Mouse (Mus musculus): ENCODE results near the gene Satl1. TPM values are rescaled to one million over a fixed set of nuclear protein-coding genes. Genes with fewer than 3 reads are reported as not detected.

Gene Satl1
- polyA plus RNA-seq, 1 experiment from 2014 or later: not detected

- H3K36me3 ChIP-seq (ENCODE audit: control insufficient read depth, insufficient read depth, low read length): no peaks in the 10 kb centered on the region
- H3K9ac ChIP-seq (ENCODE audit: low read length): no peak overlapping the region
- no peaks in the 10 kb centered on the region for H3K9me3 ChIP-seq (ENCODE audit: control insufficient read depth, low read length)
- no peaks in the 10 kb centered on the region for H3K27me3 ChIP-seq (ENCODE audit: control insufficient read depth, insufficient read depth, low read length)
- H3K4me3 ChIP-seq (ENCODE audit: low read depth, low read length): no peak overlapping the region
- 35% methylated on average over 4 of the region's 4 CpGs for WGBS
- DNase-seq (ENCODE audit: low spot score): no peak
- TF ChIP-seq CTCF (IDR thresholded peaks at IDR 0.05; ENCODE audit: low read depth) (peak; percentile 53), EP300 (optimal IDR thresholded peaks at IDR 0.05) (no peak)
- no peak overlapping the region for H3K27ac ChIP-seq (replicated peaks)
- no peaks in the 10 kb centered on the region for H3K4me1 ChIP-seq (replicated peaks; ENCODE audit: control insufficient read depth, insufficient read depth)
- ATAC-seq (ENCODE audit: low FRiP score, low TSS enrichment): no peak
- no peak overlapping the region for H3K4me2 ChIP-seq (replicated peaks; ENCODE audit: low read depth)
These were observed 38.2 kb downstream of the Satl1 start for GRCm38 (mm10) chrX:112368426-112368825.

GRCm38 (mm10) chrX:112348395-112348791 lies 58.2 kb downstream of the Satl1 start:
- Histone ChIP-seq H3K27me3 (ENCODE audit: control insufficient read depth, insufficient read depth, low read length) (no peaks in the 10 kb centered on the region), H3K36me3 (ENCODE audit: control insufficient read depth, insufficient read depth, low read length) (no peaks in the 10 kb centered on the region), H3K4me1 (replicated peaks; ENCODE audit: control insufficient read depth, insufficient read depth) (no peaks in the 10 kb centered on the region), H3K4me2 (replicated peaks; ENCODE audit: low read depth) (no peak overlapping the region), H3K27ac (replicated peaks) (no peak overlapping the region), H3K4me3 (ENCODE audit: low read depth, low read length) (no peak overlapping the region), H3K9me3 (ENCODE audit: control insufficient read depth, low read length) (no peaks in the 10 kb centered on the region), H3K9ac (ENCODE audit: low read length) (no peak overlapping the region)
- TF ChIP-seq CTCF (IDR thresholded peaks at IDR 0.05; ENCODE audit: low read depth) (peak; percentile 73), EP300 (optimal IDR thresholded peaks at IDR 0.05) (no peak)
- DNase-seq (ENCODE audit: low spot score): no peak
- 38% methylated on average over 3 of the region's 3 CpGs for WGBS
- no peak for ATAC-seq (ENCODE audit: low FRiP score, low TSS enrichment)

GRCm38 (mm10) chrX:112347467-112348394 lies 58.8 kb downstream of the Satl1 start:
- no peaks in the 10 kb centered on the region for H3K4me1 ChIP-seq (replicated peaks; ENCODE audit: control insufficient read depth, insufficient read depth)
- H3K27ac ChIP-seq (replicated peaks): no peak overlapping the region
- no peak overlapping the region for H3K4me3 ChIP-seq (ENCODE audit: low read depth, low read length)
- H3K4me2 ChIP-seq (replicated peaks; ENCODE audit: low read depth): no peak overlapping the region
- 71% methylated on average over 4 of the region's 4 CpGs for WGBS
- TF ChIP-seq CTCF (IDR thresholded peaks at IDR 0.05; ENCODE audit: low read depth) (peak; percentile 36), EP300 (optimal IDR thresholded peaks at IDR 0.05) (no peak)
- no peak for ATAC-seq (ENCODE audit: low FRiP score, low TSS enrichment)
- no peak for DNase-seq (ENCODE audit: low spot score)
- H3K27me3 ChIP-seq (ENCODE audit: control insufficient read depth, insufficient read depth, low read length): no peaks in the 10 kb centered on the region
- no peaks in the 10 kb centered on the region for H3K36me3 ChIP-seq (ENCODE audit: control insufficient read depth, insufficient read depth, low read length)
- H3K9ac ChIP-seq (ENCODE audit: low read length): no peak overlapping the region
- no peaks in the 10 kb centered on the region for H3K9me3 ChIP-seq (ENCODE audit: control insufficient read depth, low read length)

- Histone ChIP-seq H3K4me3 (ENCODE audit: low read depth, low read length) (no peak overlapping the region), H3K4me1 (replicated peaks; ENCODE audit: control insufficient read depth, insufficient read depth) (no peaks in the 10 kb centered on the region), H3K9ac (ENCODE audit: low read length) (no peak overlapping the region), H3K36me3 (ENCODE audit: control insufficient read depth, insufficient read depth, low read length) (no peaks in the 10 kb centered on the region), H3K4me2 (replicated peaks; ENCODE audit: low read depth) (no peak overlapping the region), H3K27me3 (ENCODE audit: control insufficient read depth, insufficient read depth, low read length) (no peaks in the 10 kb centered on the region), H3K9me3 (ENCODE audit: control insufficient read depth, low read length) (no peaks in the 10 kb centered on the region), H3K27ac (replicated peaks) (no peak overlapping the region)
- no peak for DNase-seq (ENCODE audit: low spot score)
- TF ChIP-seq EP300 (optimal IDR thresholded peaks at IDR 0.05) (no peak), CTCF (IDR thresholded peaks at IDR 0.05; ENCODE audit: low read depth) (no peak)
- 58% methylated on average over 3 of the region's 3 CpGs for WGBS
- ATAC-seq (ENCODE audit: low FRiP score, low TSS enrichment): no peak
These were observed 67.1 kb downstream of the Satl1 start for GRCm38 (mm10) chrX:112339486-112339885.

Other genes with a start within 250 kb of the Satl1 start
- gene 4933403O08Rik, start 167.7 kb downstream of the Satl1 start, polyA plus RNA-seq (2015; fragmentation: Nextera tagmentation; extraction: Ambion mirVana): not detected in 2 replicates
- gene Apool, start 95.4 kb downstream of the Satl1 start, polyA plus RNA-seq (2015; fragmentation: Nextera tagmentation; extraction: Ambion mirVana): 38.7 and 39.6 TPM in 2 replicates
- not detected in 2 replicates for gene 2010106E10Rik, start 88.5 kb upstream of the Satl1 start, polyA plus RNA-seq (2015; fragmentation: Nextera tagmentation; extraction: Ambion mirVana)
- gene Zfp711, start 193.7 kb upstream of the Satl1 start, polyA plus RNA-seq (2015; fragmentation: Nextera tagmentation; extraction: Ambion mirVana): 2.5 and 3.0 TPM in 2 replicates

Measured in stomach, postnatal 0 days (tissue).